Mouse (Mus musculus) right cerebral cortex, postnatal 25 days (tissue): ENCODE results near the gene Dgki.

ENCODE experiments used
- DNase-seq: peaks from one replicate; pipeline ENCODE4 v3.0.0; 2022

The Dgki gene

DNA sequence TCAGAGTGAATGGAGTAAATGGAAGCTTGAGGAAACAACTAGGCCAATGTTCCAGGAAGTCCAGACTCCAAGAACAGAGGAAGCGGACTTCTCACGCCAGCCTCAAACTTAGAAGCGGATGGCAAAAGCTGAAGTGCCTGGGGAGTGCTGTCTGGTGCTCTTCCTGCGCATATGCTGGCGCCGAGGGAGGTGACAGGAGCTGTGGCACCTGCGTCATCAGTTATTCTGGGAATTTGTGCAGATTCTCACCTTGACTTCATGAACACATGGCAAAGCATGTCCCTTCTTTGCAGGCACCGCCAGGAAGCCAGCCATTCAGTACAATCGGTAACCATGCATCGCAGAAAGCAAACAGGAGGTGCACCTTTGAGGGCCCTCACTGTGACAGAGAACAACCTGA, 301.0 kb downstream of the Dgki start:
- DNase-seq: no peak

DNA sequence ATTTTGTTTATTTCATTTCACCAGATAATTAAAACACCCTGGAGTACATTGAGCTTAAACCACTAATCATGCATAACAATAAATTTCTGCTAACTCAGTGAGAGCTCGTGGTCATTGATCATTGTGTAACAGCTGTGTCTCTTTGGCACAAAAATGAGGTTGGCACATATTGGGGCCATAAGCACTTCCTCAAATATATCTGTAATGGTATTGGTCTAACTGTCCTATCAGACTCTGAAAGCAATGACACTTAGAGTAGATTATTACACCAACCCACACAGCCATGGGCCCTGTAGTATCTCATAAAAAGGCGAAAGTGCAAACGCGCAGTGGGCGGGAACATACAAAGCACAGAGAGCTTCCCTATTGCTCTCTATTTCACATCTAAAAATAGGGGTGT, 305.7 kb downstream of the Dgki start:
- no peak for DNase-seq

DNA sequence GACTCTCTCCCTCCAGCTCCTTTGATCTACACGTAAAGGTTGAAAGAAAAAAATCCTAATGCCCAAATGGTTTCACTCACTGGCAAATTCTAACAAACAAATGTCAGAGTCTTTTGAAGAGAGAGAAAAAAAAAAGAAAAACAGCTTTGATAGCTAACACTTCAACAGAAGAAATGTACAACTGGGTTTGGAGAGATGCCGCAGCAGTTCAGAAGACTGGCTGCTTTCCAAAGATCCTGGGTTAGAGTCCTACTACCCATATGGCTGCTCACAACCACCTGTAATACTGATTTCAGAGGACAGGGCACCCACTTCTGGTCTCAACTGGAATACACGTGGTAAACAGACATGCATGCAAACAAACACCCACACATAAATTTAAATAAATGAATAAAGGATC, 309.8 kb downstream of the Dgki start:
- DNase-seq: no peak

DNA sequence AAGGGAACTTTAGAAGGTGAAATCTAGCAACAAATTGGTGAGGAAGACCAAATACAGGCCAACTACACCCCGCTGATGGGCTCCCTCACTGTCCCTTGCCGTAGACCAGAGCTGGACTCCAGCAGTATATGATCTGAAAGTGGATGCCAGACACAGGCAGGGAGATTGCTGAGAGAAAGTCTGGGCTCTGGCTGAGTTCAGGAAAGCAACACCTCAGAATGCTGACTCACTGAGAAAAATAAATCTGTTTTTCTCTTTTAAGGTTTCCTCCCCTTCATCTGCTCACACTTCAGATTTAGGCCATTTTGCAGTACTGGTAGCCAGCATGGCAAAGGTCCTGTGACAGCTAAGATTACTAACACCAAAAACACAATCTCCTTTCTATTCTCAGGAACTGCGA, 311.2 kb downstream of the Dgki start:
- DNase-seq: no peak

GRCm38 (mm10) chr6:36981646-36982045, 318.3 kb downstream of the Dgki start:
- DNase-seq: no peak

GRCm38 (mm10) chr6:36980475-36980874, 319.5 kb downstream of the Dgki start:
- DNase-seq: no peak

DNA sequence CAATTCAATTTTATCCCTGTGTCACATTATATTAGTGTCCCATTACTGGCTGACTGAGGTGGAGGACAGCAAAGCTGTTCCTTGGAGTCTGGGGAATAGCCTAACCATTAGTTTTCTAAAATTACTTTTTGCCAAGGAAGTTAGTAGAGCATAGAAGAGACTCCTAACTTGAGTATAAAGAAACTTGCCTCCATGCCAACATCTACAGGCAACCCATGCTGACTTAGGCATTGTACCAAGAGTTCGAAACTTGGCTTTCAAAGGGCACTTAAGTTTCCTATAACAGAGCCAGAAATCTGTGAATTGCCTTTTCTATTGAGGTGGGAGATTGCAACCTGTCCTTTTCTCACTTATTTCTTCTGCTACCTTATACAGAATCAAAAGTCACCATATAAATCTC, 321.8 kb downstream of the Dgki start:
- no peak for DNase-seq

GRCm38 (mm10) chr6:36973096-36973495, 326.9 kb downstream of the Dgki start:
- DNase-seq: no peak

DNA sequence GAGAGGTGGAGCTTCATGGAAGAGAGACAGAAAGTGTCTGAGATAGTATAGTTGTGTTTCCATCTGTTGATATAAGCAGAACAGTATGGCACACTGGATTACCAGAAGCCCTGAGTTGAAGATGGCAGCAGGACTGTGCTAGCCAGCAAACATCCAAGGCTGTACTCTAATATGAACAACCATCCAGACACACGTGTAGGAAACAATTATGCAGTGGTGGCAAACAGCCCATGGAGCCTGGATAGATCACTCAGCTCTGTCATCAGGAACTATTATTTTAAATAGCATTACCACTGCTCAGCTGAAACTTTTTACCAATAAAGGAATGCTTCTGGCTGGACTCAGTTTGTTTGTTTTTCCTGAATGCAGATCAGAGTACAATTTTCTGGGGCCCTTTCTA, 327.5 kb downstream of the Dgki start:
- DNase-seq: no peak

DNA sequence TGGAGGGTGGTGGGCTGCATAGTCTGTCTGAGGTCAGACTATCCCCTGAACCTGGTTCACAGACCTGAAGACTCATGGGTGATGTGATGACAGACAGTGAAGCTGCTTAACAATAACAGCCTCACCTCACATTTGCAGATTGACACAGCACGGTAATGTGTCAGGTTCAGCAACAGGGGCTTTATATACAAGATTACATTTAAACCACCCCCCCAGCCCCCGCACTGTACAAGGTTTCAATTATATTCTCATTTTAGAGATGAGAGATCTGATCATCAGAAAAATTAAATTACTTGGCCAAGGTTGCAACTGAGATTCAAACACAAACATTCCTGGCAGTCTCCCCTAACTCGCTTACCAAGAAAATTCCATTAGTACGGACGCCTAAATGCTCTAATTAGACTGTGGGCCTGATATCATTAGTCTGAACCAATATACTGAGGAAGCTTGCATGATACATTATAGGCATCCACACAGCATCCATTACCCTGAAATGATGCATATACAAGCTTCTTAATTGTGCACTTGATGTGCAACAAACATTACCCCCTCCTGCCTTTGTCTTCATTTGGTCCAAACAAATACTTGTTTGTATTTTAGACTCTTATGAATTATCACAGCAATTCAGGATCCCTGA, 330.6 kb downstream of the Dgki start:
- no peak for DNase-seq

- DNase-seq: no peak
These were observed 339.3 kb downstream of the Dgki start for GRCm38 (mm10) chr6:36960658-36961057.

DNA sequence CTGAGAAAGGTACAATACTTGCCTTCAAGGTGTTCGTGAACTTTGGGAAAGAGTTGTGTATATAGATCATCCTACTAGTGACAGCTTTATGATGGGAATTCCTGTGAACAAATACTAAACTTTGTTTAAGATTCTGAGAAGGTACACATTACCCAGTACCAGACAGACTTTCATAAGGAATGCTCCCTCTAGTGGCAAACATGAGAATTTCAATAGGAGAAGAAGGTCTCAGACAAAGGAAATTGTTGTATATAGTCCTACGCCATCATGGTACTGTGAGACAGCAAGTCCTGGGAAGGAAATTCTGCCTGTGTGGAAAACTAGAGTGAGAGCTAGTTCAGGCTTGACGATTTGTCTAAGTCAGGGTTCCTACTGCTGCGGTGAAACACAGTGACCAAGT, 344.7 kb downstream of the Dgki start:
- DNase-seq: no peak

GRCm38 (mm10) chr6:36950648-36951047, 349.3 kb downstream of the Dgki start:
- DNase-seq: no peak

DNA sequence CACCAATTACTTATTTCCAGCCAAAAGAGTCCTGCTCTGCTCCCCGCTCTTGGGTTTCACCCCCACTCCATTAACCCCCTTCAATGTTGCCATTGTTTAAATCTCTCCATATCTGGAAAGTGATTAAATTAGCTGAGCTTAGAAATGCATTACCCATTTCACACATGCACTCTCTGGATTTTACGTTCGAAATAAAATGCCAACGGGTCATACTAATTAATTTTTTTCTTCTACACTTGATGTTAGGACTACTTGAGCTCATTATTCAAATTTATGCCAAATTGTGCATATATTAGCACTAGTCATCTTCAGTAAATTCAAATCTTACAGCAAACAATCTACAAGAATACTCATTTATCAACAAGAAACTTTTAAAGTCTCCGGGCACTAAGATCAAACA, 352.1 kb downstream of the Dgki start:
- no peak for DNase-seq

- no peak for DNase-seq
These were observed 362.5 kb downstream of the Dgki start for GRCm38 (mm10) chr6:36937527-36937926.

- DNase-seq: no peak
These were observed 363.2 kb downstream of the Dgki start for GRCm38 (mm10) chr6:36936816-36937215.

GRCm38 (mm10) chr6:36931473-36931872, 368.5 kb downstream of the Dgki start:
- DNase-seq: no peak

DNA sequence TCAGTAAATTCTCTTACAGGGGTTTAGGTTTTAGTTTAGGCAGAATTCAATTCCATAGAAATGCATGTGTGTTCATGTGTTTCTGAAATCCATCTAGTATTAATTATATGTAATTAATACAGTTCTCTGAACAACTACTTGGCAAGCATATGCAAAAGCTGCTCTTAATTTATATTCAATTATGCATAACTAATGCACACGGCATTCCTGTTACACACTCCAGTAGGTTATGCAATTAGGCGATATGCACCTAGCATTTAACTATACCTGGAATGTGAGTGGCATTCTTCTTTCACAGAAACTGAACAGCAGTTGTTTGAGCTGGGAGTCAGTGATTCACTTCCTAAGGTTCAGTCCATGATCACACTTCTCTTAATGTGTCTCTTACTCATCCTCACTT, 370.2 kb downstream of the Dgki start:
- no peak for DNase-seq

DNA sequence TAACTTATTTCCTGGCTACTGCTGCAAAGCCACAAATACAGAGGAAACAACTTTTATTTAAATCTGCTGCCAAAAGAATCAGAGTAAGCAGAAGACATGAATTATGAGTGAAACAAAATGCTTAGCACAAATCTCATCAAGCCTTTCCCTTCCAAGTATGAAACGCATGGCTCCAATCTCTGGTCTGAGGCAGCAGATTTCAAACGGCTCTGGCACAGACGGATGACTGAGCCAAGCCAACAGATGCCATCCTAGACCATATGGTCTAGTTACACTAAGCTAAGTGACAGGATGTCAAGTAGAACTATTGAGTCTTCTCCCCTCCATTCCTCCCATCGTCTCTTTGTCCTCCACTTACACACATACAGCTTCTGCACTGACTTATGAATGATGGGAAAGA, 373.5 kb downstream of the Dgki start:
- DNase-seq: no peak

DNA sequence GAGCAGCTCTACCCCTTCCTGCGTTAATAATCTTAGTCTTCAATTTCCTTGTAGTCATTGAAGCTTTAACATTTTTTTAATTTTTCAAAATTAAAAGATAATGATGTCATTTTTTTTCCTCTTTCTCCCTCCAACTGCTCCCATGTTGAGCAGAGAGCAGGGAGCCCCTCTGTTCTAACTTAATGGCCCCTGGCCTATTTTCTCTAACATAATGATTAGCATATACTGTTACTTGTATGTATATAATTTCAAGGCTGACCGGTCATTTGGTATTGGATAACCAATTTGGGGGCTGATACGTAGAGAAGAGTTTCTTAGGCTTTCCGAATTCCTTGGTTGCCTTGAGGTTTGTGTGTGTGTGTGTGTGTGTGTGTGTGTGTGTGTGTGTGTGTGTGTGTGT, 378.0 kb downstream of the Dgki start:
- no peak for DNase-seq

DNA sequence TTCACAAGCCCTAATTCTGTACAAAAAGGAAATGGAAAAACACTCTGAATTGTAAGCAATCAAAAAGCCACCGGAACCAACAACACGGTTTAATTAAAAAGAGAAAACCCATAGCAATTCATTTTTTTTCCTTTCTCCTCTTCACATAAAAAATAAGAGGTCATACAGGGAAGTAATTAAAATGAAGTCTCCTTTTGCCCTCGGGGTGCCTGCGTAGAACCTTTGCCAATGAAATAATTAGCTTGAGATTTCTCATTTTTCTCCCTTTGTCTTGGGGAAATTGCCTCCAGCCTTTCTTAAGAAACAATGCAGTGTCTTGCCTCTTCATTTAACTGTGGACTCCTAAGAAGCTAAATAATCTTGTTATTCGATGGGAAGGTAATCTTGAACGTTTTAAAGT, 388.4 kb downstream of the Dgki start:
- no peak for DNase-seq

- DNase-seq: no peak
These were observed 392.8 kb downstream of the Dgki start for GRCm38 (mm10) chr6:36907191-36907590.

DNA sequence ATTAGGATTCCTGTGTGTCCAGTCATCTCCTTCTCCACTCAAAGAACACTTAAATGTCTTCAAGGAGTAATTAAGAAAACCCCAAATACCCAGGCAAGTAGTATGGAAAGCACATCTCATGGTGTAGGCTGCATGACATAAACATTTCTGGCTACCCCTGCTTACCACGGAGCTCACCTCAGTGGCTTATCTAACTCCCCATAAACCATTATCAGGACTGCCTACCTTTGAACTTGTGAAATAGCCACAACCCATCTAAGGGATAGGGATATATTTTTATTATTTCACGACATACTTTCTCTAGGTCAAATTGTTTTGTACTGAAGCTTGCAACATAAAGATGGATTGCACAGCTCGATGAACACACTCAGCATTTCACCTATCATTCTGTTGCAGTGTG, 394.0 kb downstream of the Dgki start:
- no peak for DNase-seq

GRCm38 (mm10) chr6:36904911-36905310, 395.1 kb downstream of the Dgki start:
- no peak for DNase-seq

GRCm38 (mm10) chr6:36903821-36904220, 396.2 kb downstream of the Dgki start:
- DNase-seq: no peak
